Mouse (Mus musculus) kidney, embryonic 15.5 days (tissue): ENCODE results near the gene Qrich2. TPM values are rescaled to one million over a fixed set of nuclear protein-coding genes. Genes with fewer than 3 reads are reported as not detected.

Experiments used
- ATAC-seq: fragments of 200-750 bp; cut with Nextera tagmentation; replicated peaks from 2 replicates; pipeline ENCODE4 v1.8.0; 2017; ENCODE audit warnings: moderate TSS enrichment; ENCODE audit not compliant: low FRiP score
- H3K27ac ChIP-seq: fragments of 300-500 bp; sonication (generic); 2 replicates; pipeline ENCODE4 v1.5.1; 2015; ENCODE audit warnings: mild to moderate bottlenecking, inconsistent platforms
- H3K27me3 ChIP-seq: fragments of 300-500 bp; sonication (generic); 2 replicates; pipeline ENCODE4 v1.6.1; 2015; ENCODE audit warnings: inconsistent platforms
- H3K36me3 ChIP-seq: fragments of 300-500 bp; sonication (generic); 2 replicates; pipeline ENCODE4 v1.6.1; 2015; ENCODE audit warnings: inconsistent platforms
- H3K4me1 ChIP-seq: fragments of 300-500 bp; sonication (generic); 2 replicates; pipeline ENCODE4 v1.6.1; 2015; ENCODE audit warnings: inconsistent platforms
- H3K4me2 ChIP-seq: fragments of 300-500 bp; sonication (generic); 2 replicates; pipeline ENCODE4 v1.6.1; 2015; ENCODE audit warnings: moderate library complexity, mild to moderate bottlenecking, inconsistent platforms
- H3K4me3 ChIP-seq: fragments of 300-500 bp; sonication (generic); replicated peaks from 2 replicates; pipeline ENCODE4 v1.5.1; 2015; ENCODE audit warnings: mild to moderate bottlenecking, inconsistent platforms
- H3K9ac ChIP-seq: fragments of 300-500 bp; sonication (generic); 2 replicates; pipeline ENCODE4 v1.6.1; 2015; ENCODE audit warnings: mild to moderate bottlenecking, inconsistent platforms
- H3K9me3 ChIP-seq: fragments of 300-500 bp; sonication (generic); replicated peaks from 2 replicates; pipeline ENCODE4 v1.6.1; 2016; ENCODE audit warnings: inconsistent platforms
- WGBS: fragments of 180-500 bp; shearing (Covaris S2); methylation state at CpG from one replicate; pipeline ENCODE4 v1.1.7; 2015; ENCODE audit warnings: mixed read lengths; 5-methylcytosine and 5-hydroxymethylcytosine counted together
- polyA plus RNA-seq: library from polyadenylated mRNA; unstranded; fragments of >200 nt; fragmentation: Nextera tagmentation; extraction: Ambion mirVana; gene quantifications from 2 replicates; pipeline ENCODE4 v1.2.1, GENCODE M21; 2015

Qrich2 gene
- polyA plus RNA-seq, 1 experiment from 2014 or later: 0.30 TPM

DNA sequence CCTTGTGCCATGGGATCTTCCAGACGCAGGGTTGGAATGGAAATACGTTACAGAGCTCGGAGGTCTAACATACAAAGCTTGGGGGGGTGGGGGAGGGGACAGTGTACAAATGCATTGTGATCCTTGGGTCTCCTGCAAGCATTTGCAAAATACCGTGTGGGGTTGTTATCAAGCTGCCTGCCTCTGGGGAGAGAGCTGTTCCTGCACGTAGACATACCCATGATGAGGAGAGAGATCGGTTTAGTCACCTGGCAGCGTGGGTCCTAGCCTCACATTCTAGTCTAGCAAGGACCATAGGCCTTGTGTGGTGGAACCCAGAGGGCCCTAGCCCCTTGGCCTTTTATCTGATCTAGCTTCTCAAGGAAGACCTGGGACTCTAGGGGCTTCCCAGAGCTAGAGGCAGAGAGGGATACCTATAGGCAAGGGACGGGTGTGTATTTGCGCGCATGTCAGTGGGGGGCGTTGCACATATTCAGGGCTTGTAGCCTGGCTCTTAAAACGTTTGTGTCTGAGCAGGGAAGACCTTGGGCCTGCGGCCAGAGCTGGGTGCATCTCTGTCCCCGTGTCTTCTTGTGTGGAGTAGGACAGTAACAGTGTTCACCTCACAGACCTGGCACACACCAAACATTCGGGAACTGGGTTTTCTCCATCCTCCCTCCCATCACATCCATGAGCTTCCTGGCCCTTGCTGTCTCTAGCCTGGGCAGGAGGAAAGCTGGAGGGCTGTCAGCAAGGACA, 23.7 kb downstream of the Qrich2 start:
- Histone ChIP-seq H3K4me1 (peaks cover 62% of the 10 kb centered on the region), H3K27me3 (peaks cover 12% of the 10 kb centered on the region), H3K9me3 (no peaks in the 10 kb centered on the region), H3K36me3 (peaks cover 17% of the 10 kb centered on the region), H3K9ac (no peak overlapping the region), H3K4me2 (no peak overlapping the region), H3K4me3 (no peak overlapping the region), H3K27ac (peak overlapping the region; percentile 56; the same call in 1 of the 2 replicates)
- no peak for ATAC-seq
- 78% methylated on average over 15 of the region's 15 CpGs for WGBS

DNA sequence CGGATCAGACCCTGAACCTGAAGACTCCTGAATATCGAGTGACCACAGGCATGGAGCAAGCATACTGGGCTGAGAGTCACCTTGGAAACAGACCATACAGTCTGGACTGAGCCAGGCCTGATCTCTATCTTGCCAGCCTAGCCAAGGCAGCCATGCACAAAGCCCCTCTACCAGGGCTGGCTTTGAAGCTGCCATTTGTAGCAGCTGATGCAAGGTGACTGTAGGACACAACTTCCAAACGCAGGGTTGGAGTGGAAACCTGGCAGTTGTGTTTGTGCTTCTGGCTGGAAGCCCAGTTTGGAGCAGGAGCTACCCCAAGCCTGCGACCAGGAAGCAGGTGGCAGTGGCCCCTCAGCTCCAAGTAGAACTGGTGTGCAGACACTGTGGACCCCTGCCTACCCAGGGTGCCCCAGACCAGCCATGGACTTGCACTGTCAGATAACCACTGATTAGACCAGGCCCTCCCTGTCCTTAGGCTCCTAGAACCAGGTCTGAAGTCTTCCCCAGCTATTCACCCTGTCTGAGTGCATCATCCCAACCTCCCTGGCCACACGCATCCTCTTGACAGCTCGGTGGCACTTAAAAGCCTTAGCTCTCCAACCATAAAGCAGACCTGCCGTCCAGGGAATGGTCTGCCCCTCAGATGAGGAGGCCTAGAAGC, 25.5 kb downstream of the Qrich2 start:
- Histone ChIP-seq H3K4me3 (no peak overlapping the region), H3K36me3 (peaks cover 34% of the 10 kb centered on the region)

DNA sequence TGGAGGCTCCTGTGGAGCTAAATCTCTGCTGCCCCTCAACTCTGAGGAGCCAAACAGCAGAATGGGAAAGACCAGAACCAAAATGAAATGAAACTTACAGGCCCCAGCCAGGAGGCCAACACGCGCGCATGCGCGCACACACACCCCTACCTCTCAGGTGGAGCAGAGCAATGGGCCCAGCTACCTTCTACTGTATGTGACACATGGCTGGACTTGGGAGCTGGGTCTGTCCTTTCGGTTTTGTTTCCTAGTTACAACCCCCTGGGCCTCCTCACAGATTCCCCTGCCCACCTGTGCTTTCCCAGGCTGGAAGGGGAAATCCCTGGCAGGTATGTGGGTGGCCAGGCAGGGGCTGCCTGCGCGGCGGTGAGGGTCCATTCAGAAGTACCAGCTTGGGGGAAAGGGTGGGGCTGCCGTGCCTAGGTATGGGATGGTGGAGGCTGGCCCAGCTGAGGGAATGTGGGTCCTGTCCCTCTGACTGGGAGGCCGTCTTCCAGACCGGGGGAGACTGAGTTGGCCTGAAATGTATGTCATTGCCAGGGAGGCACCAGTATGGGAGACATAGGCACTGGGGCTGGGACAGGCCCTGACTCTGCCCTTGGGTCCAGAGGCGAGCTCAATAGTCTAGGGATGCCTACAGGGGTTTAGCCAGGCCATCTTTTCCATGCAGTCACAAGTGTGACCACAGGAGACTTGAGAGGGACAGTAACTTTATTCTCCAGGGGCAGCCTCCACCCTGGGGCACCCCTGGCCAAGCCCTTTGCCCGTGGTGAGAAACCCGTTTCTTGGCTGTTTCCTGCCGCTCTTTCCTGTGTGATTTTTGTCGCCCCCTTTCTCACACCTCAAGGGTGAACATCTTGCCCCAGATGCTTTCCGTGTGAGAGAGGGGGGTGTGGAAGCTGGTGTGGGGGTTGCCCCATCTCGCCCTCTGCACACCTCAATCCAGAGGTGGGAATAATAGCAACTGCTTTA, 26.5 kb downstream of the Qrich2 start:
- Histone ChIP-seq H3K4me2 (no peak overlapping the region), H3K4me3 (no peak overlapping the region), H3K9ac (no peak overlapping the region), H3K27me3 (no peaks in the 10 kb centered on the region), H3K27ac (peak overlapping the region; percentile 47), H3K9me3 (no peaks in the 10 kb centered on the region), H3K4me1 (peaks cover 63% of the 10 kb centered on the region), H3K36me3 (peaks cover 34% of the 10 kb centered on the region)
- no peak for ATAC-seq
- 66% methylated on average over 19 of the region's 19 CpGs for WGBS

More for the DNA sequence above, 25.5 kb downstream of the Qrich2 start:
- no peak overlapping the region for H3K4me2 ChIP-seq
- peak overlapping the region; percentile 47 for H3K27ac ChIP-seq
- H3K4me1 ChIP-seq: peaks cover 66% of the 10 kb centered on the region
- WGBS: 68% methylated on average over 7 of the region's 7 CpGs
- no peaks in the 10 kb centered on the region for H3K9me3 ChIP-seq
- ATAC-seq: no peak
- no peak overlapping the region for H3K9ac ChIP-seq
- H3K27me3 ChIP-seq: no peaks in the 10 kb centered on the region

DNA sequence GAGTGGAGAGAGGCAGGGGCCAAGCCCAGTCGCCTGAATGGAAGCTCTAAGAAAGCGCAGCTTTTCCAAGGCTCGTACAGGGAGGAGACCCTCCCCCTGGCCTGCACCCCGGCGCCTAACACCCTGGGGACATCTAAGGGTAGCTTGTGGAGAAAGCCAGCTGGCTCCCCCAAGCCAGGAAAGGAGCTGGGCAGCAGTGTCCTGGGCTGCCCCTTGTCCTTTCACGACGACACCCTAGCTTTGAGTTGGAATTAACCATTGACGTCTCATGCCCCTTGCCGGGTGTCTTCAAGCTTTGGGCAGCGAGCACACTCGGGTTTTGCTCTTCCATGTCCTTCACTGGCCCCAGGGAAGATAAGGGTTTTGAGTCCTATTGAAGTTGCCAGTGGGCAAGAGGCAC, 28.5 kb downstream of the Qrich2 start:
- no peak for ATAC-seq

DNA sequence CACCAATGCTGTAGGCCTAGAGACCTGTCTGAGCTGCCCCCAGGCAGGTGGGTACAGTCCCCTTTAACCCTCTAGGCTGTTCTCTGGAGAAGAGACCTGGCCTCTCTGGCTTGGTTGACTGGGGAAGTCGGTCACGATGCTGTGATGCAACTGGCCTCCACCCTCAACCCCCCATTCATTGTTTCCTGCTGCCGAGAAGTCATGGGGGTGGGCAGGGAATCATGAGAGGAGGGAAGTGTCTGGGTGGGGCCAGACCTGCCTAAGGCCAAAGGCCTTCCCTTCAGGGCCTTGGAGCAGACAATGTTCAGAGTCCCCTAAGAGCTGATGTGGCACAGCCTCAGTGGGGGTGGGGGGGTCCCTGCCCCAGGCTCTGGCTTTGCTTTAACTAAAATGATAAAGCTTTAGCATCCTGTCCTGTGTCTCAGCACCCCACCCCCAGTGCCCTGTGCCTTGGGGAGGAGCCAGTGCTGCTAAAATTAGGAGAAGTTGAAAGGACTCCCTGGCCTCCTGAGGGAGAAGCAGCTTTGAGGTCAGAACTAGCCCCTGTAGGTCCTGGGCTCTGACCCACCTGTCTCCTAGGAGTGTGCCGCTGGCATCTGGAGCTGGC, 29.2 kb downstream of the Qrich2 start:
- Histone ChIP-seq H3K27me3 (no peaks in the 10 kb centered on the region), H3K4me1 (peaks cover 57% of the 10 kb centered on the region), H3K9ac (peak overlapping the region; percentile 0; the same call in 1 of the 2 replicates), H3K4me2 (peak overlapping the region; percentile 67), H3K36me3 (peaks cover 34% of the 10 kb centered on the region), H3K9me3 (no peaks in the 10 kb centered on the region), H3K4me3 (peak overlapping the region; percentile 91; the same call in 1 of the 2 replicates), H3K27ac (peak overlapping the region; percentile 94; the same call in 1 of the 2 replicates)
- WGBS: 46% methylated on average over 4 of the region's 4 CpGs
- no peak for ATAC-seq

More for the DNA sequence above, 28.5 kb downstream of the Qrich2 start:
- peaks cover 57% of the 10 kb centered on the region for H3K4me1 ChIP-seq
- no peaks in the 10 kb centered on the region for H3K9me3 ChIP-seq
- 0 out of 2 replicates have a peak overlapping the region, but pooled peaks have one; percentile 0 for H3K9ac ChIP-seq
- no peak overlapping the region for H3K4me3 ChIP-seq
- H3K4me2 ChIP-seq: 0 out of 2 replicates have a peak overlapping the region, but pooled peaks have one; percentile 67
- H3K27me3 ChIP-seq: no peaks in the 10 kb centered on the region
- H3K36me3 ChIP-seq: peaks cover 34% of the 10 kb centered on the region
- peak overlapping the region; percentile 57; the same call in 1 of the 2 replicates for H3K27ac ChIP-seq
- 88% methylated on average over 11 of the region's 11 CpGs for WGBS

DNA sequence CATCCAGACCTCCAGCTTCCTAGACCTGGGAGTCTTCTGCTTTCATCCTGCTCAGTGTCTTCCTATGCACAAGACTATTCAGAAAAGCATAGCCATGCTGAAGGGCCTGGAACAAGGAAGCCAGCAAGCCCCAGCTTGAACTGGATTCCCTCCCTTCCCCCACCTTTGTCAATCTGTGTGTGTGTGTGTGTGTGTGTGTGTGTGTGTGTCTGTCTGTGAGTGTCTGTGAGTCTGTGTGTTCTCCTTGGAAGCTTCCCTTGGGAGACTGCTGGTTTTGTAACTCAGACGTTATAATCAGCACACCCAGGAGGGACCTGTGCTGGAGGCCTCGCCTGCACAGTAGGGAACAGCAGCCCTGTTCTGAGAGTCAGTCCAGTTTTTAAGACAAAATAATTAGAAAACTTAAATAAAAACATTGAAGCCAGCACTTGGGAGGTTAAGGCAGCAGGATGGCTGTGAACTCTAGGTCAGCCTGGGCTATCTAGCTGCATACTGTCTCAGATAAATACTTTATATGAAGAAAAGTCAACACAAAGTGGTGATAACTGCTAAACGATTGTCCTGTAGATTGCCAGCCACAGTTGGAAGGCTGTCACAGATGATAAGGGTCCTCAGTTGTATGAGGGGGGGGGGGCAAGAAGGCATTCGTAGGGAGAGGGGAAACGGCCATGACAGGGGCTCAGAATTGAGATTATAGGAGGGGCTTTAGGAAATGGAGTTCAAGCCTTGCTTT, 29.9 kb downstream of the Qrich2 start:
- peaks cover 34% of the 10 kb centered on the region for H3K36me3 ChIP-seq
- no peaks in the 10 kb centered on the region for H3K9me3 ChIP-seq
- peak overlapping the region; percentile 67 for H3K4me2 ChIP-seq
- 61% methylated on average over 5 of the region's 5 CpGs for WGBS
- peak overlapping the region; percentile 94 for H3K27ac ChIP-seq
- H3K9ac ChIP-seq: peak overlapping the region; percentile 0; the same call in 1 of the 2 replicates
- peaks cover 59% of the 10 kb centered on the region for H3K4me1 ChIP-seq
- no peak for ATAC-seq
- H3K4me3 ChIP-seq: peak overlapping the region; percentile 91
- H3K27me3 ChIP-seq: no peaks in the 10 kb centered on the region

DNA sequence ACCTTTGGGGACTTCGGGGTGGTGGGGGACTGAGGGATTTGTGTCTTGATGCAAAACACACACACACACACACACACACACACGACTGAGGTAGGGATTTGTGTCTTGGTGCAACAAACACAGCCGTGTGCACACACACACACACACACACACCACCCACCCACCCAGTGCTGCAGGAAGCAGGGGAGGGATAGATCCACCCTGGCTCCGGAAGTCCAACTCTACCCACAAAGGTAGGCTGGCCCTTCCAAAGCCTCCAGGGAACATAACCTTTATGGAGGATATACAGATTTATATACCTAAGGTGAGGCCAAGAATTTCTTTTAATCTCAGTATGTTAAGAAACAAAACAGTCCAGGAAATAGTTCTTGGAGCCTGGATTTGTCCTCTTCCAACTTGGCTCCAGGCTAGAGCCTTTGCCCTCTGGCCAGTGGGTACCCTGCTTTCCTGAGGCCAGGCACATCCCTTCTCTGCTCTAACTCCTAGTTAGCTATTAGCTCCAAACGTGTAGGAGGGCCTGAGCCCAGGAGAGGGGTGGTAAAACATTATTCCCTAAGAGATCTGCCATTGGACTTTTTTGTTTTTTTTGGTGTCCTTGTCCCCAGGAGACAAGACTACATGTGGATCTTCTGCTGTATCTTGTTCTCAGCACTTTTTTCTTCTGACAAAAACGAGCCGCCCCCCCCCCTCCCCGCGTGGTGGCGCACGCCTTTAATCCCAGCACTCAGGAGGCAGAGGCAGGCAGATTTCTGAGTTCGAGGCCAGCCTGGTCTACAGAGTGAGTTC, 30.9 kb downstream of the Qrich2 start:
- H3K4me1 ChIP-seq: peaks cover 55% of the 10 kb centered on the region

DNA sequence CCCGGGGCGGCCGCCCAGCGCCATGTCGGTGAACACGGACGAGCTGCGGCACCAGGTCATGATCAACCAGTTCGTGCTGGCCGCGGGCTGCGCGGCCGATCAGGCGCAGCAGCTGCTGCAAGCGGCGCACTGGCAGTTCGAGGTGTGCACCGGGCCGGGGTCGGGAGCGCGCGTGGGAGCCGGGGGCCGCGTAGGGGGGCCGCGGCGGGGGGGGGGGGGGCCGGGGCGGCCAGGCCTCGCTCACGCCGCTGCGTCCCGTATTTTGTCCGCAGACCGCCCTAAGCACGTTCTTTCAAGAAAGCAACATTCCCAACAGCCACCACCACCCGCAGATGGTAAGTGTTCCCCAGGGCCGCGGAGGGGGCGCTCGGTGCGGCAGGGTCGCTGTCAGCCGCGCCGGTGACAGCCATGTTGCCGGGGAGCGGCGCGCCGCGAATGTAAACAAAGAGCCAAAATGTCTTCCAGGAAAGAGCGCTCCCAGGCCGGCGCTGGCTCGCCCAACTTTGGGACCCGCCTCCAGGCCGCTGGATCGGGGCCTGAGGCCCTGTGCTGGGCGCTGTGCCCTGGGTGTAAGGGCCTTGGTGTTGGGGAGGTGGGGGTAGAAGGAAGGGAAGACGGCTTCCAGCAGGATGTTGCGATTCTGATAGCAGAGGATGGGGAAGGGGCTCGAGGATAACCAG, 31.6 kb downstream of the Qrich2 start:
- H3K9ac ChIP-seq: peak overlapping the region; percentile 89
- ATAC-seq: peak; percentile 15
- peaks cover 29% of the 10 kb centered on the region for H3K36me3 ChIP-seq
- H3K27me3 ChIP-seq: no peaks in the 10 kb centered on the region
- WGBS: 0% methylated on average over 57 of the region's 67 CpGs
- H3K4me1 ChIP-seq: peaks cover 52% of the 10 kb centered on the region
- H3K9me3 ChIP-seq: no peaks in the 10 kb centered on the region
- peak overlapping the region; percentile 94 for H3K27ac ChIP-seq
- peak overlapping the region; percentile 67 for H3K4me2 ChIP-seq
- peak overlapping the region; percentile 91 for H3K4me3 ChIP-seq

More for the DNA sequence above, 30.9 kb downstream of the Qrich2 start:
- H3K27ac ChIP-seq: peak overlapping the region; percentile 94
- H3K9me3 ChIP-seq: no peaks in the 10 kb centered on the region
- ATAC-seq: no peak
- H3K4me2 ChIP-seq: peak overlapping the region; percentile 67
- peaks cover 34% of the 10 kb centered on the region for H3K36me3 ChIP-seq
- H3K9ac ChIP-seq: peak overlapping the region; percentile 89
- WGBS: 44% methylated on average over 12 of the region's 12 CpGs
- no peaks in the 10 kb centered on the region for H3K27me3 ChIP-seq
- H3K4me3 ChIP-seq: peak overlapping the region; percentile 91

DNA sequence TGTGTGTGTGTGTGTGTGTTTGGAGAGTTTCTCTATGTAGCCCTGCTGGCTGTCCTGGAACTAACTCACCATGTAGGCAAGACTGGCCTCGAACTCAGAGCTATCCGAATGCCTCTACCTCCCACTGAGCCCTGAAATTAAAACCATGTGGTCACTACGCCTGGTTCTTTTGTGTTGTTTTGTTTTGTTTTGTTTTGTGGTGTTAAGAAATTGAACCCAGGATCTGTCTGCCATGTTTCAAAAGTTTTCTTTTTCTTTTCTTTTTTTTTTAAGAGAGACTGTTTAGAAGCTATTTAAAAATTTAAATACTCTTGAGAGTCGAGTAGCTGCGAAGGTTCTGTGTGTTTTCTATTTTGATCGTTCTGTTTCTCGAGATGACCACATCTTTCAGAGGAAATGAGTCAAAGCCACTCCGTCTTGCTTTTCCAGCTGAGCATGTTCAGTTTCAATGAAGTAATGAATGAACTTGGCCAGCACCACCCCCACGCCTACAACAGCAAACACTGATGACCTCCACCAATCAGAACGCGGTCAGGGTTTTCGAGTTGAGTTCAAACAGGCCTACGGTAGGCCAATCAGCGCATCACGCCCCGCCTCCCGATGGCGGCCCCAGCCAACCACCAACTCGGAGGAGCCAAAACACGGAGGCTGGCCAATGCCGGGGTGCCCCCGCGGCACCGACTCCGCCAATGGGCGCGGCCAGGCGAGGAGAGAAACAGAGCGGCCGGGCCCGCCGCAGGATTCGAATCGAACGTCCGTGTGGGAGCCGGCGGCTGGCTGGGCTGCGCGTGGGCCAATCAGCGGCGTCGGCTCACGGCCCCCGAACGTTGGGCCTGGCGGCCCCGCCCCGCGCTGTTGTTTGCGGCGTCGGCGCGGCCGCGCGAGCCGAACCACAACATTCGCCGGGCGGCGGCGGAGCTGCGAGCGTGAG, 32.4 kb downstream of the Qrich2 start, which contains the start of gene Ubald2:
Ubald2 (plus strand) TSS at position 739 of the 931 bp plus-strand sequence.
- Histone ChIP-seq H3K4me2 (peak within 1 kb of the TSS; percentile 67), H3K4me1 (peaks cover 55% of the 10 kb centered on the region), H3K27me3 (no peaks in the 10 kb centered on the region), H3K27ac (peak within 1 kb of the TSS; percentile 94), H3K36me3 (peaks cover 22% of the 10 kb centered on the region), H3K9ac (peak within 1 kb of the TSS; percentile 89), H3K9me3 (no peaks in the 10 kb centered on the region), H3K4me3 (peak within 1 kb of the TSS; percentile 91)
- 2% methylated on average over 65 of the region's 66 CpGs for WGBS
- ATAC-seq: peak; percentile 96
